Mouse (Mus musculus) frontal cortex, adult 2 months (tissue): Measurements from ENCODE around the gene Fnbp1l. TPM values are rescaled to one million over a fixed set of nuclear protein-coding genes. Genes with fewer than 3 reads are reported as not detected.

Experiments
- DNase-seq, 2 experiments: peaks; one replicate each; pipeline ENCODE4 v3.0.0; 2022; ENCODE audit warnings: low spot score in 1 of 2; ENCODE audit errors: extremely low spot score in 1 of 2
- polyA plus RNA-seq: library from polyadenylated mRNA; depleted of rRNA; stranded (reverse); fragments of >200 nt; gene quantifications from 2 replicates; pipeline ENCODE4 v1.2.3, GENCODE M21; 2012; rRNA removed

The Fnbp1l gene
- polyA plus RNA-seq, 1 experiment = 98.4 TPM

- DNase-seq = no peak
Observed at GRCm38 (mm10) chr3:122499647-122500046, 119.9 kb downstream of the Fnbp1l start.

DNA sequence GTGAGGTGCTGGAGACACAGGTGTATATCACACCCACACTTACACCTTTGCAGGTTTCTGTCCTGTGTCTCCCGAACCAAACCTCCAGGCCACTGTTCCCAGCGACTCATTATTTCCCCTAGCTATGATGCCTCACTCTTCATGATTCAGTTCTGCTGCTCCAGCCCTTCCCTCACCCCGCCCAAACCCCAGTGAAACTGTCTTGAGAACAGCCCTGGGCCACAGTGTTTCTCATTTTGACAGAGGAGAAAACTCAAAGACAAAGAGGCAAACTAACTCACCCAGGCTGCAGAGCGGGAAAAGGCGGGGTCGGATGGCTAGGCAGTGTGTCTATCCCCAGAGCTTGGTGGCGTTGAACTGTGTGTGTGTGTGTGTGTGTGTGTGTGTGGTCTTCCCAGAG is 121.0 kb downstream of the Fnbp1l start:
- DNase-seq = no peak

GRCm38 (mm10) chr3:122497871-122498270 is 121.6 kb downstream of the Fnbp1l start:
- DNase-seq = no peak

DNA sequence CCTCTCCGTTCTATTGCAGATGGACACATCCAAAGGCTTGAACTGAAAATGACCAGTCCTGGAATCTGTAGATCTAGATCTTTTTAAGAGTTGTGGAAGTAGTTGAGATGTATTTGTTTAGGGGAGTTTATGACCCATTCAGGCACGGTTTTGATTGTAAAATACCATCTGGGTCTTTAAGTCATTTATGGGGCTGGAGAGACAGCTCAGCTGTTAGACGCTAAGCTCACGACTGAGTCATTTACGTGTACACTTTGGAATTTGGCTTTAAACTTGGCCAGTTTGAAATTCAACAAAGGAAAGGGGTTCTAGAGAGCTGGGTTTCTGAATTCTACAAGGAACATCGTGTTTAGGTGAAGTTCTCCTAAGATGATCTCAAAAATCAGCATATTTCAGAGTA is 124.8 kb downstream of the Fnbp1l start:
- DNase-seq = no peak

GRCm38 (mm10) chr3:122492872-122493615 is 126.5 kb downstream of the Fnbp1l start:
- no peak for DNase-seq

DNA sequence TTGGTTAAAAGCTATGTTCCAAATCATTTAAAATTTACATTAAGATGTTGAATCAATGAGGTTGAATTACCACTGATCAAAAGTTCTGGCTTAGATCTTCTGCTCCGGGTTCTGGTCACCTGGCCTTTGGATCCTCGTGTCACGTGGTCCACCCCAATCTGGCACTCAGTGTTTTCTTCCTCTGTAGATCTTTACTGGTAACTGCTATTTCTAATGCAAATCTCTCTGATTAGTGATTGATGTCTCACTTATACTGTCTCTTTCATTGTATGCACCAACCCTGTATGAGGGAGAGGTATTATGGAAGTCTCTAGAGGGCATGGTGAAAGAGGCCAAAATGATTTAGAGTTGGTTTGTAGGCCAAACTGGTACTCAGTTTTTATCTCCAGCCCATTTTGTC is 127.5 kb downstream of the Fnbp1l start:
- DNase-seq = no peak

GRCm38 (mm10) chr3:122490574-122490973 is 128.9 kb downstream of the Fnbp1l start:
- peak; percentile 60 to 76 for DNase-seq

Other genes with a start within 250 kb of the Fnbp1l start
- gene Pde5a, start 109.2 kb upstream of the Fnbp1l start, polyA plus RNA-seq = 6.8 and 7.1 TPM in 2 replicates